Mouse (Mus musculus) liver (tissue): ENCODE measurements at regions not wholly inside any gene's neighbourhood (a gene's known extent, or its start where the extent isn't known, plus 50 kb on each side); places are given as distances from the start of the nearest gene placed in this dataset.

Source experiments
- DNase-seq: peaks from one replicate; pipeline ENCODE4 v3.0.0-alpha.2; 2020; ENCODE audit warnings: mixed read lengths

DNA sequence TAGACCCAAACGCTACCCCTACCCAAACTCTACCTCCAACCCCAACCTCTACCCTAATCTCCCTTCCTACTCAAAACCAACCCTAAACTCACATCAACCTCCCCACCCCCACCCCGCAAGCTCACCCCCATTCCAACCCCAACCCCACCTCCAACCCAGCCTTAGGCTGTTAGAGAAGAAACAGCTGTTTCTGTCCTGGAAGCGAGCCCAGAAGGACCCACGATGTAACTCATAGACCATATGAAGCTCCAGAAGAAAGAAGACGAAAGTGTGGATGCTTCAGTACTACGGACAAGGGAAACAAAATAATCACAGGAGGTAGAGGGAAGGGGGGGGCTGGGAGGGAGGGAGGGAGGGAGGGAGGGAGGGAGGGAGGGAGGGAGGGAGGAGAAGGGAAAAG, 58.4 kb downstream of the Sox11 start:
- DNase-seq = no peak

GRCm38 (mm10) chr12:27261965-27262364, 80.4 kb downstream of the Sox11 start:
- no peak for DNase-seq

- DNase-seq = no peak
These were observed 88.2 kb downstream of the Sox11 start for GRCm38 (mm10) chr12:27254125-27254524.

DNA sequence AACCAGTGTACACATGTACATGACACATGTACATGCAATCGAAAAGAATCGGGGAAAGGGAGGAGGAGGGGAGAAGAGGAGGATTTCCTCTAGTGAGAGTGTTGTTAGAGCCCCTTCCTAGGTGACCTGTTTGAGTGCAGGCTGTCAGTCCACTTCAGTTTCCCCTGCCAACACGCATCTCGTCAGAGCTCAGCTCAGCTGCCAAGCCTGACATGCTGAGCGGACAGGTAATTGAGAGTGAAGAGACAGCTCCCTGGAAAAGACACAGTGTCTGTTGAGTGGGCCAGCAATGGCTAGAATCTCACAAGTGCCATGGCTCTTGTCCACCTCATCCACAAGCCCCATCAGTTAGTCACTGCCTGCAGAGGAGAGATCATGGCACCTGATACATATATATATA, 90.9 kb downstream of the Sox11 start:
- DNase-seq = no peak

DNA sequence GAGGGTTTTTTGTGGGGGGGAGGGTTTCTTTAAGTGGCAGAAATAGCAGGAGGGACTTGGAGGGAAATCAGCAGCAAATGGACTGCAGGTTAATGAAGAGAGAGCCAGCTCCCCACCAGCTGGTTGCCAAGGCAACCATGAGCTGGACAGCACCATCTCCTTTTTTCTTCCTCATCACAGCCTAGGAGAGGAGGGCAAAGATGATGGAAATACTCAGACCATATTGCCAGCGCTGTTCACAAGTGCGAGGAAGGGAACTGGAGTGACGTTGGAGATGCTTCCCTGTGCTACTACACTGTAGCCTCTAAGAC, 93.9 kb downstream of the Sox11 start:
- DNase-seq = no peak

DNA sequence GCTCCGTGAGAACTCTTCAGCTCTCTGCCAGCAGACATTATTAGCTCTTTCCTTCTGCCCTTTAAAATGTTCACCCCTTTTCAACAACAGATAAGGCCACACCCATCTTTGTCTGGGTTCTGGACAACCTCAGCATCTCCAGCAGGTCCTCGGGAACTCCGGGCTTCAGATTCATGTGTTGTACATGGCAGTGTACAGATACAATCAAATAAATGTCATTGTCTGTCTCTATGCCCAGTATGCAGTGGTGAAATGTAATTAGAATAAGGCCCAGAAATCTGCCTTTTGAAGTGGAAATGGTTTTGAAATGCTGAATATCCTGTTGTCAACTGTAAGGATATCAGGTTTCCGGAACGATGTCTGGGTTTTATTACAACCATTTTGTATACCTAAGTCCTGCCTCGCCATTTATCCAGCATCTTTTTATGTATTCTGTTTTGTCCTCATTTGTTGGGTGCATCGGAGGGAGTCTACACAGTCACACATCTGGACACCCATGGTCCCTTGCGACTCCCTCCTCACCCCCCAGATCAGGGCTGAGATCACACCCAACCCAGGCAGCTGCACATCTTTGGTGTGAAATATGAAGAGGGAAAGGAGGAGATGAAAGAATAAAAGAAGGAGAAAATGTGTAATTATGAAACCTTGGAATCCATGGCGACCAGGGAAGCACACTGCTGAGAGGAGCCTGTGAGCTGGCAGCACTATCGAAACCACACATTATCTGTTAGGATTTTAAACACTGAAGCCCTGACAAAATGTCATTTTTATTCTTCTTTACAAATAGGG, 94.4 kb downstream of the Sox11 start:
- DNase-seq = no peak

DNA sequence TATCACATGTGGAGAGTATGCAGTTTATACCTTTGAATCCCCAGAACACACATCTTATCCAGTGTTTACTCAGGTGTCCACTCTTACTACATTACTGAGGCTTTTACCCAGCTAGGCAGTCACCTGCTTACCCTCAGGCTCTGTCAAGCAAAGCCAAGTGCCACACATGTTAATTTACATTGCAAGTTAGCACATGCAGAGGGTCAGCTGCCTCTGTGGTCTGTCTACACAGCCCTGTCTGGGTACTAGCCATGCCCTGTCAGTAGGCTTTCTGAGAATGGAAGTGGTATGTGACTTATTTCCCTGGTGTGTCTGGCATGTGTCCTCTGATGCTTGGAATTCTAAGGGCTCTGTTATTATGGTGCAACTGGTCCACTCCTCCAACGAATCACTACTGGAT, 106.6 kb downstream of the Sox11 start:
- DNase-seq = no peak

DNA sequence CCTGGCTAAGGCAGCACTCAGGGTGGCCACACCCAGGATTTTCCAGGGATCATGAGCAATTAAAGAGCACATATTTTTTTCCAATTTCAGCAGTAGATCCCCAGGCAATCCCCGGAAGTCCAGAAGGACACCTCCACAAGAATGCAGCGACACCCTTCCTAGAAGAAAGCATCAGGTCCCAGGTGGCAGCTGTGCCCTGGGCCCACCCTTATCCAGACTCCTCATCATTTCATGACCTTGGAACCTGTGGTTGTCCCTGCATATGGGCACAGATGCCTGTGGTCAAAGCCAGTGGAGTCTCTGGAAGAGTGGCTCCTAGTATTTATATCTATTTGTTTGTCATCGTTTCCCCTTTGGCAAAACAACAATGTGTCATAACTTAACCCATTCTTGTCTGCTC, 120.8 kb downstream of the Sox11 start:
- DNase-seq = no peak

- DNase-seq = no peak
These were observed 141.2 kb downstream of the Sox11 start for GRCm38 (mm10) chr12:27201191-27201590.

- no peak for DNase-seq
These were observed 148.4 kb downstream of the Sox11 start for GRCm38 (mm10) chr12:27194001-27194400.

- DNase-seq = no peak
These were observed 150.5 kb downstream of the Sox11 start for GRCm38 (mm10) chr12:27191916-27192315.

DNA sequence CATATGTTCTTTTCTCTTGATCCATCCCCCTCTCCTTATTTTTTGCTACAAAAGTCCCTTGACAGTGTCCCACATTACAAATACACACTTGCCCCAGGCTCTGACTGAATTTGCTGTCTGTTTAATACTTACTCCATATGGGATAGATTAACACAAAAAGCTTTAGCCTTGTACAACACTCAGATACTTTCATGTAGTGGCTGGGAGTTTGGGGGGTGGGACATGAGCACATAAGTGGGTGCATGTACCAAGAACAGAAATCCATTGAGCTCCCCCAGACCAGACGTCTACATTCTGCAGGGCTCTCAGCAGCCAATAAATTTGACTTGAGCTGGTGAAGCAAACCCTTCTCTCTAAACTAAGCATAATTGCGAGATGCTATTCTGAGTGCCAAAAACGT, 154.9 kb downstream of the Sox11 start:
- DNase-seq = no peak

GRCm38 (mm10) chr12:27182397-27183375, 159.7 kb downstream of the Sox11 start:
- DNase-seq = no peak

- DNase-seq = no peak
These were observed 168.8 kb downstream of the Sox11 start for GRCm38 (mm10) chr12:27173561-27173960.

GRCm38 (mm10) chr12:27173151-27173550, 169.2 kb downstream of the Sox11 start:
- DNase-seq = no peak

GRCm38 (mm10) chr12:27171595-27171994, 170.8 kb downstream of the Sox11 start:
- DNase-seq = no peak

DNA sequence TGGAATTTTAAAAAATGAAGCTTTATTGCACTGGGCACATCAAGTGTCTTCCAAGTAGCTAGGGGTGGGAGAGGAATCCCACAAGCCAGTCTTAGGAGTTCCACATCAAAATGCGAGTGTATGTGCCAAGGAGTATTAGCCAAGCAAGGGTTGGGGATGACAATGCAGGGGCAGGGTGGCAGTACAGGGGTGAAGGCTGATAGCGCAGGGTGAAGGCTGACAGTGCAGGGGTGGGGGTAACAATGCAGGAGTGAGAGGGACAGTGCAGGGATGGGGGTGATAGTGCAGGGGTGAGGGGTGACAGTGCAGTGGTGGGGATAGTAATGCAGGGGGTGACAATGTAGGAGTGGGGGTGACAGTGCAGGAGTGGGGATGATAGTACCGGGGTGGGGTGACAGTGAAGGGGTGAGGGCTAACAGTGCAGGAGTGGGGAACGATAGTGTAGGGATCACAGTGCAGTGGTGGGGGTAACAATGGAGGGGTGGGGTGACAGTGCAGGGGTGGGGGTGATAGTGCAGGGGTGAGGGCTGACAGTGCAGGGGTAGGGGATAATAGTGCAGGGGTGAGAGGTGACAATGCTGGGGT, 177.4 kb downstream of the Sox11 start:
- DNase-seq = no peak

GRCm38 (mm10) chr12:27160063-27160686, 182.2 kb downstream of the Sox11 start:
- no peak for DNase-seq

DNA sequence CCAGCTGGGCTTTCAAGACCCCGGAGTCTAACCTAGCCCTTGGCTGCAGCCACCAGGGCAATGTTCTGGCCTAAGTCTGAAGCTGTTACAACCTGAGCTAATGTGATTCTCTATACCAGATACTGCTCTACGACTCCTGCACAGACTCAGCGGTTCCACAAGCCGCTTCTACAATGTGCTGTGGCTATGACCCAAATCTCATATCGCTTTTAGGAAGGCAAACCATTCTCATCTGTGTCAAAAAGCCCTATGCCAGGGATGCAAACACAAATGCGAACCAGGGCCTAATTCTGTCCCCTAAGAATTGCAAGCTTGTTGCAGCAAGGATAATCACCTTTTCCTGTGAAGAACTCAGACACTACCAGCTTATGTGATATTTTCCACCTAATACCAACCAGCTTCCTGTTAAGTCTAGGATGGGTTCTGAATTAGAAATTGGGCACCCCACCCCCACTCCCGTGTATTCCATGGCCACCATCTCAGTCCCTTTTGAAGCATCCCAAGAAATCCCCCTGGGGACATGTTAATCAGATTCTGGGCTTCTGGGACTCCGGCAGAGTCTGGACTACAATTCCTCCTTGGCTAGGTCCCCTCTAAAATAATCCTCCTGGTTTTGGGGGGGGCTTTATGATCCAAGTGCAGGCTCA, 182.8 kb downstream of the Sox11 start:
- DNase-seq = no peak

DNA sequence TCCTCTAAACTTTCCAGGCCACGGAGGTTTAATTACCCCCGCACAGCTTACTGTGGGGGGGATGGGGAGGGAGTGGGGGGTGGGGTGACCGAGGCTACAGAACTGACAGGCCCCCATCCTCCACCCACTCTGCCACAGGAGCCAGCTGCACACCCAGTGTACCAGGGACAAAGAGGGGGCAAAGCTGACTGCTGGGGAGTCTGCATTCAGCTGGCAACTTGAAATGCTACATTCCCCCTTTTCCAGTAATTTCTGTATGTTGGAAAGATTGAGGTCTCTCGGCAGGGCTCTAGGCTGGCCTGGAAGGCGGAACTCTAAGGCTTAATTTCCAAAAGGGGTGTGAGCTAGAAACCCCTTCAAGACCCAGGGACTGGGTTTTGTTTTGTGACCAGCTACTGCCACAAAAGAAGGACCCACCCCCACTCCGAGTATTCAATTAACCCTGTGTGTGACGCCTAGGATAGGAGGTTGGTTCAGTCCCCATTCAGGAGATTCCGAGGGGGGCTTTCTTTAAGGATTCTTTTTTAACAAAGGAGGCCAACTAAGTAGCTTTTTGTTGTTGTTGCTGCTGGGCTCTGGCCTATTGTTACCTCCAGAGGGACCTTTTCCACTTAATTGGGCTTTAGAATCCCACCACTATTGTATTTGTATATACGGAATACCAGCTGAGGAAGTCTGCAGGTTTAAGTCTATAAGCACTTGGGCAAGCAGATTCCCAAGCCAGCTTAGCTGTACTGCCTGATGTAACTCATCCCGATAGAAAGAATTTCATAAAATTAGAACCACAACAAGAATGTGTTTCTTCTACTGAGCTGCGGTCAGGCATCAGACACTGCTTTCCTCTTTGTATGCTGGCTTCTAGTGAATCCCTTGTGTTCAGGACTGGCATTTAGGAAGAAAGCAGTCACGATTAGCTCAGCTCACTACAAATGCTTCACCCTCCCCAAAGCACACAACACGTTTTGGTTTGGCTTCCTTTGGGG, 191.2 kb downstream of the Sox11 start:
- no peak for DNase-seq

DNA sequence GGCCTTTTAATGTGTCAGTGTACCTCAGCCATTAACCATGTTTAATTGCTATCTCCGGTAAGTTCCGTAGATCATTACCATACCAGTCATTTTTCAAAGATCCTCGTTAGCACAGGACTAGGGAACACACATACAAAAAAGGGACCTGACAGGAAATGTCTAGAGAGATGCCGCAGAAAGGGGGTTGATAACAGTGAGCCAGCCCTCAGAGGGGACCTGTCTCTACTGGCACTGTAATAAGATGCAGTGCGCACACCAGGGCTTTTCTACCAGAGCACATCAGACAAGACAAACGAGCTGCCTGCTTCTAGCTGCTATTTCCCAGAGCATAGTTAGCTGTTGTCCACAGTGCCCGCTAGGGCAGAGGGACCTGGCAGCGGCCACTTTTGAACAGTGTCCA, 199.1 kb downstream of the Sox11 start:
- no peak for DNase-seq

DNA sequence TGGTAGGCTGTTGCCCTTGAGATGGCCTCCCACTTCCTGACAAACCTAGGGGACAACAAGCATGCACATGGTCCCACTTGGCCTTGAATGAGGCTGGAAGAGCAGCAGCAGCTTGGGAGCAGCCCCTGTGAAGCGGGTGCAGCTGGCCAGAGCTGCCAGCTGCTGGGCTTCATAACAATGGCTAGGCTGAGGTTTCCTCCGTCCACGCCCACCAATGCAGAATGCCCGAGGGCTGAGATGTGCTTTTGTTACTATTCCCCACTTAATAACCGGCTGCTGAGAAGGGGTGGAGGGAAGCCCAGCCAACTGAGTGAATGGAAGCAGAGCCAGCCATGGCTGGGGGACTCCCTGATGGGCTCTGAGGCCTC, 202.1 kb downstream of the Sox11 start:
- DNase-seq = peak; percentile 4
